Mouse (Mus musculus) megakaryocyte, adult 5-6 weeks (primary cell): ENCODE data around the gene Rpl18. TPM values are rescaled to one million over a fixed set of nuclear protein-coding genes. Genes with fewer than 3 reads are reported as not detected.

Experiments used
- ATAC-seq: 2 replicates; pipeline ENCODE4 v1.8.0; 2016; ENCODE audit warnings: mild to moderate bottlenecking, inconsistent platforms; ENCODE audit not compliant: poor library complexity, severe bottlenecking
- total RNA-seq, 2 experiments: library from RNA; stranded (forward) in 1 of 2; stranded (reverse) in 1 of 2; fragments of 153-499, 151-499 nt in 1 of 2; fragments of 221-1000, 200-1000 nt in 1 of 2; gene quantifications; 2 replicates each; pipeline versions ENCODE4 v1.2.3 to v1.2.4; 2015 to 2017

Gene Rpl18
- total RNA-seq, 2 experiments from 2014 or later: 1,261 to 1,272 TPM

DNA sequence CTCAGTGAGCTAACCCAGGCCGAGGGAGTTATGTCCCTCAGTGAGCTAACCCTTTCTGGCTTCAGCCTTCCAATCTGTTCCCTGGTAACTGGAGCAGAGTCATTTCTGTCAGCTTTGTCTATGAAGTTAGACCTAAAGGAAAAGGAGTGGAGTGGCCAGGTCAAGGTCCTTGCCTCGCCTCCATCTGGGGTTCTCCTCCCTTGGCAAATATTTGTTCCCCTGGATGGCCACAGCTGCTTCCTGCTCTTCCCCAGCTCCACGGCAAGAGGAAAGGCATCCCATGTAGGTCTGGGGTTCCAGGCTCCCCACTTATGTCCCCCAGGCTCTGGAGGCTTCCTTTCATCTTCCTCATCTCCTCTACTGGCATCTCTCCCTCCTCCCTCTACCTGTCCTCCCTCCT lies 12.4 kb downstream of the Rpl18 start:
- ATAC-seq: no peak

DNA sequence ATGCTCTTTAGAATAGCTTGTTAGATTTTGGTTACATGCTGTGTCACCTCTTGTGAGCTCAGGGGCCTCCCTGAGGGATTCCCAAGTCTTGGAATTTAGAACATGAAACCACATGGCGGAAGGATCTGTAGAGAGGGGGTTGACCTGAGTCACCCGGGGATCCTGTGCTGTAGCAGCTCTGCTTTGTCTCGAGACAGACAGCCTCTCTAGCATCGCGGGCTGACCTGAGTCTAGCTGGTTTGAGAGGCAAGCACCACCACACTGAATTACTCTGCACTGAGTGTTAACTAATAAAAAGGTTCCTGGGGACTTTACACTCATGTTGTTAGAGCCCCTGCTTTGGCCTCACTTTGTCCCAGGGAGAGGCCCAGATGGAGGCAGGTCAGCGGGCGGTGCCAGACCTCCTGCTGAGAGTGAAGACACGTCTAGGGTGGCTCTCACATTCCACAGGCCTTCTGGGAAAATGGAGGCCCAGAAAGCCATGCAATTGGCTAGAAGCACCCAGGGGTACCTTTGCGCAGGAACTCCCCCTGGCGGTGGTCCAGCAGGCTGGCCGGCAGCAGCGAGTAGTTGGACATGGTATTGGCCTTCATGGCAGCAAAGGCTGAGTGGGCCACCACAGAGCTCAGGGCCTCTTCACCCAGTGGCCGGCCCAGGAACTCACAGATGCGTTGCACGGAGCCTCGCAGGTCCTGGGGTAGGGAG lies 15.6 kb downstream of the Rpl18 start:
- peak; percentile 80 for ATAC-seq

DNA sequence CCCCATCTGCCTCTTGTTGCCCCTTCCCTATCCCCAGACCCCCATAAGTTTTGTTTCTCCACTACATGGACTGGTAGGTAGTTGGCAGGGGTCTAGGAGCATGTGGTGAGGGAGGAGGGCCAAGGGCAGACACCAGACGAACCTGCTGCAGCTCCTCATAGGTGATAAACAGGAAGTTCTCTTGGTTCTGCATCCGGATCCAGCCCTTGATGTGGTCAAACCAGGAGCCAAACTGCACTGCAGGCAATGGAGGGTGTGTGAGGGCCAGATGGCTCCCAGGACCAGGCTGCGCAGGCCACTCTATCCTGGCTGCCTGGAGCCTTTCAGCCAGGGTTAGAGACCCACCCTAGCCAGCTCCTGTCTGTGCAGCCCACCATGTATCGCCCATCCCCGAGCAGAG lies 18.2 kb downstream of the Rpl18 start:
- peak; percentile 56 for ATAC-seq

DNA sequence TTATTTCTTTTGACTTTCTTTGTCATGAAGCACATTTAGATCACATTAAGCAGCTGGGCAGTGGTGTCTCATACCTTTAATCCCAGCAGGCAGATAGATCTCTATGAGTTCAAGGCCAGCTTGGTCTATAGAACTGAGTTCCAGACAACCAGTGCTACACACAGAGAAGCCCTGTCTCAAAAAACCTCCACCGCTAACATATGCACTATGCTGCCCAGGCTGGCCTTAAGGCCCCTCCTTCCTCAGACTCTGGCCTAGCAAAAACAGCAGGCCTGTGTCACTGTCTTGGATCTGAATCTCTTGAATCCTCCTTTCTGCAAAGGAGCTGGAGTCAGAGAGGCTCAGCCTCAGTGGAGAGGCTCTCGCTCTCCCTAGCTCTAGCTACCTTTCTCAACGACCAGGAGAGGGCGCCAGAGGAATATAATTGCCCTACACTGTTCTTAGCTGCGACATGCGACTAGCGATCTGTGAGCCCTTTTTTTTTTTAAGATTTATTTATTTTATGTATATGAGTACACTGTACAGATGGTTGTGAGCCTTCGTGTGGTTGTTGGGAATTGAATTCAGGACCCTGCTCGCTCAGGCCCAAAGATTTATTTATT lies 24.0 kb downstream of the Rpl18 start:
- peak; percentile 74 for ATAC-seq

DNA sequence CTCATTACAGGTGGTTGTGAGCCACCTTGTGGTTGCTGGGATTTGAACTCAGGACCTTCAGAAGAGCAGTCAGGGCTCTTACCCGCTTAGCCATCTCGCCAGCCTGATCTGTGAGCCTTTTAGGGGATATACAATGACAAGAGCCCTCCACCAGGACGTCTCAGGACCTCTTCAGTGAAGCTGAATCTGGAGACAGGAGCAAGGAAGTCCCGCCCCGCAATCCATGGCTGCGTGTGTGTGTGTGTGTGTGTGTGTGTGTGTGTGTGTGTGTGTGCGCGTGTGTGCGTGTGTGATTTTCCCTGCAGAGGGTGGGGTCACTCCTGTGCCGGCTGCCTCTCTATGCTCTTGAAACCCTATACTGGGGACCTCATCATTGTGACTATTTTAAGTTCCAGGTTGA lies 24.6 kb downstream of the Rpl18 start:
- no peak for ATAC-seq

DNA sequence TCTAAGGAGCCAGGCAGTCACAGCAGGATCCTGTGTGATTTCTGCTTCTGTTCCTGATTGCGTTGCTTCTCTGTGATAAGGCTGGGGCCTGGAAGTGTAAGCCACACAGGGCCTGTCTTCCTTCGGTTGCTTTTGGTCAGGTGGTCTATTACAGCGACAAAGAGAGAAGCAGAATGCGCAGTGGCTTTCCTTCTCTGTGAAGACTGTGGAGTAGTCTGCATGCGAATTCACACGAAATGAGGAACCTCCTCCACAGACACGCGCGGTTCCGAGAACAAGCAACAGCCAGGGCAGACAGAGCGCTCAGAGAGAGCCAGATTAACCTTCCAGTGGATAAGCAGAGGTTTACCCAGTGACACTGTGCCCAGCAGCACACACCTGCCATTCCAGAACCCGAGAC lies 26.1 kb downstream of the Rpl18 start:
- peak; percentile 74 for ATAC-seq

DNA sequence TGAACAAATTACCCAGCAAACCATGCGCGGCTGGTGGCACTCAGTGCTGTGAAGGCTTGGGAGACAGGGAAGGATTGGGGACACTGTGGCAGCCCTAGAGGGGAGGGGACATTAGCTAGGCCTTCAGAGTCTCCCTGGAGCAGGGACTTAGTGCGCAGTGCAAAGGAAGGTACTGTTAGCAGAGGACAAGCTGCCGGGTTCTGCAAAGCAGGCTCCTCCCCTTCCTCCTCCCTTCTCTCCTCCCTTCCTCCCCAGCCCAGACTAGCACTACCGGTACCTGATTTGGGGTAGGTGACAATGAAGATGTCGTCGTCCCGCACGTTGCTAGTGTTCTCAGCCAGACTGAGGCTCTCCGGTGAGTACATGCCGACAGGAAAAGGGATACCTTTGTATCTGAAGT lies 26.5 kb downstream of the Rpl18 start:
- ATAC-seq: peak; percentile 82

DNA sequence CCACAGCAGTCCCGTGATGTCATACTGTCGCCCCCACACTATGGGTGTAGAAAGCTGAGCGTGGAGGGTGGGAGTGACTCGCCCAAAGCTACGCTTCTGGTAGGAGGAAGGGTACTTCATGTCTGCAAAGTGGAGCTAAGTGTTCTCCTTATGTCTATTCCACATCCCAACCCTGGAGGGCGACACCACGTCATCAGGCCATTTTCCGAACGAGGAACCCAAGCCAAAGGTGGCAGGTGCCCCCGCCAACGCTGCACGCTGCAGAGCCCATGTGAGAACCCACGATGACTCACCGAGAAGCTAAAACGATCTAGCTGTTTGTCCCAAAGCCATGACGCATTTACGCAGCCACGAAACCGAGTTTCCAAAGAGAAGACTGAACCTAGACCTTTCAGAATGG lies 27.1 kb downstream of the Rpl18 start:
- peak; percentile 21; the same call in 1 of the 2 replicates for ATAC-seq

DNA sequence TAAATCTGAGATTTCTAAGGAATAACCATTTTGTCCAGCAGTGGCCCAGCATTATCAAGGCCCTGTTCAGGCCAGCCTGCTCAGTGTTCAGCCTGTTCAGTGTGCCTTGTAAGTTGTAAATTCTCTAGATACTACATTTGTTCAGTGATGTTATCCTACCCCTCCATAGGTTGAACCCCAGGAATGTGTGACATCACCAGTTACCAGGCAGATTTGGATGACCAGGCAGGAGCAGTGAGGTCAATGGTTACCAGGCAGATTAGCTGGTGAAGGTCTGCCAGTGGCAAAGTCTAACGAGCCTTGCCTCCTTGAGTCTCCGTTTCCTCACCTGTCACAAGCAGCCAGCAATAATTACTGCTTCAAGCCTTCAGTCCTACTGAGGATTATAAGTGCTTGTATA lies 29.1 kb downstream of the Rpl18 start:
- no peak for ATAC-seq

DNA sequence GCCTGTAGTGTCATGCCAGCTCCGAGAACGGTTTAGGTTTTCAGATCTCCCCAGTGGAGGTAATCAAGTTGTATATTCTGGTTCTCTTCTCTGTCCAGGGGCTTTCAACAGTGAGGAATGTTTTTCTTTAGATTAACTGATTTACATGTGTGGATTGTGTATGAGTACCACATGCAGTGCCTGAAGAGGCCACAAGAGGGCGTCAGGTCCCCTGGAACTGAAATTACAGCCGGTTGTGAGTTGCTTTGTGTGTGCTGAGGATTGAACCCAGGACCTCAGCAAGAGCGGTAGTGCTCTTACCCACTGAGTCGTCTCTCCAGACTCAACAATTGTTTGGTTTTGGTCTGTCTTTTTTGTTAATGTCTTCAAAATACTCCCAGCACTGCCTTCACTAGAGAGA lies 31.3 kb downstream of the Rpl18 start:
- ATAC-seq: no peak

DNA sequence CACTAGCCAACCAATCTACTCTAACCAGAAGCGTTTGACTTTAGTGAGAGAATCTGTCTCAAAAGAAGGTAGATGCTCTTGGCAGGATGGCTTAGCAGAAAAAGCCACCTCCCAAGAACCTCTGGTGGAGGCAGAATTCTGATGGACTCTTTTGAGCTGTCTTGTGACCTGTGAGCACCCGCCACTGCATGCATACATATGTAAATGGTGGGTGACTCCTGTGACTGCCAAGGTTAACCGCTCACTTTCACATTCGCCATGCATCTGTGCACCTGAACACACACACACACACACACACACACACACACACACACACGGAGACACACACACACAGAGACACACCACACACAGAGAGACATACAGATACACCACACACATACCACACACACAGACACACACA lies 32.2 kb downstream of the Rpl18 start:
- no peak for ATAC-seq

DNA sequence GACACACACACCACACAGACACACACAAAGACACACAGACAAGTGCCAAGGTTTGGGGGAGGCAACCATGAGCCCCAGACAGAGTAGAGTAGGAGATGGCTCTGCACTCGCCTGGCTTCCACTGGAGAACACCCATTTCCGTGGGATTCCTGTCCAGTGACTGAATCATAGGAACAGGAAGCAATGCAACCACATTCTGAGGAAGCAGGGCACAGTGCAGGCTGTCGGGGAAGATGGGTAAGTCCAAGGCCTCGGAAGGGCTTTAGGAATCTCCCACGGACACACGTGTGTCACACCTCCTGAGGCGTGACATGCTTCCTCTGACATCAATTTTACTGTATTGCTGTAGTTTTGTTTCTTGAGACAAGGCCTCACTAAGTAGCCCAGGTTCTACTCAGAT lies 32.9 kb downstream of the Rpl18 start:
- ATAC-seq: no peak

DNA sequence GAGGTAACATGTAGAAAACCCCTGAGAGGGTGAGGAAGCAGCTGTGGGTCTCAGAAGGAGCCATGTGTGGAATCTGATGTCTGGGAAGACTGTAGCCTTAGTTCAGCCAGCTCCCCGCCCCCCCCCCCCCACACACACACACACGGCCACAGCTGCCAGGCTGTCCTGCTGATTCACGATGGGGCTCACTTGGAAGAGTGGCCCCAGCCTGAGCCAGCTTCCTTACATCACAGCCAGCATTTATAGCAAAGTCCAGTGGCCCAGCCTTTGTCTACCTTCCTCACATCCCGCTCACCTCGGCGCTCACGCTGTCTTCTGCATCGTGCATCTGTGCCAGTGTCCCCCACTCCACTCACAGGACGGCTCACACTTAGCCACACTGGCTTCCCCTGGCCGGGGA lies 34.1 kb downstream of the Rpl18 start:
- no peak for ATAC-seq

DNA sequence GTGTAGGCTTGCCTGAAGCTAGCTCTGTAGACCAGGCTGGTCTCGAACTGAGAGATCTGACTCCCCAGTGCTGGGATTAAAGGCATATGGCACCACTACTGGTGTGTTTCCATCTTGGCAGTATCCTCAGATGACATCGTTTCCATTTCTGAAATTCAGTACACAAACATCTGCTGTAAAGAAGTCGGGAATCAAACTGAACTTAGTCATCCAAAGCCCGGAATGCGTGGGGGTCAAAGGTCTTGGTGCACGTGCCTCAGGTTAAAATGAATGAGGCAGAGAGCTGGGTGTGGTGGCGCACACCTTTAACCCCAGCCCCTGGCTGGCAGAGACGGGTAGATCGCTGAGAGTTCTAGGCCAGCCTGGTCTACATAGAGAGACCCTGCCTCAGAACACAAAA lies 34.9 kb downstream of the Rpl18 start:
- ATAC-seq: no peak

DNA sequence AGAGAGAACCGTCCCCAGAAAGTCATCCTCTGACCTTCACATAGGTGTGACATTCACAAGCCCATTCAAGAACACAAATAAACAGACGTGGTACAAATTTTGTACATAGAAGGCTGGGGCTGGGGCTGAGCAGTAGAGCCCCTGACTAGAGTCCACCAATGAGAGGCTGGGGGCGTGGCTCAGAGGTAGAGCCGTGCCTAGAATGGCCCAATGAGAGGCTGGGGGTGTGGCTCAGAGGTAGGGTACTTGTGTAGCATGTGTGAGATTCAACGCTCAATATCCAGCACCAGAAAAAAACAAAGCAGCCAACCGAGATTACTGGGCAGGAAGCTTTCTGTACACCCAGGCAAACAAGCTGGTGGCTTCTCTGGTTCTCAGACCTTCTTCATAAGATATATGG lies 40.4 kb downstream of the Rpl18 start:
- no peak for ATAC-seq

DNA sequence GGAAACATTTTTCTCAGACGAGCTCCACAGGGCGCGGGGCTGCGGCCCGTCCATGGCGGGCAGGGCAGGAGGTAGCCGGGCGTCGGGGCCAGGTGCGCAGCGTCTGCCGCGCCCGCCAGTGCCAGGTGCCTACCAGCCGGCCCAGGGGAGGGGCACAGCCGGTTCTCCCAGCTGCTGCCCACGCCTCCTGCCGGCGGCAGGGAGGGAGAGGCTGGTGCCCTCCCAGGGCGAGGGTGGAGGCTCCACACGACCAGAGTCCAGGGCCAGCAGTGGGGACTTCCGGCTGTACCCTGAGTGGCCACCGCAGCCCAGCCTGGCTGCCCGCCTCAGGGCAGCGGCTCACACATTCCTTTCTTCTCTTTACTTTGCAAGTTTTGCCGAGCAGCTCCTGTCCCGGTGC lies 44.1 kb downstream of the Rpl18 start:
- no peak for ATAC-seq

DNA sequence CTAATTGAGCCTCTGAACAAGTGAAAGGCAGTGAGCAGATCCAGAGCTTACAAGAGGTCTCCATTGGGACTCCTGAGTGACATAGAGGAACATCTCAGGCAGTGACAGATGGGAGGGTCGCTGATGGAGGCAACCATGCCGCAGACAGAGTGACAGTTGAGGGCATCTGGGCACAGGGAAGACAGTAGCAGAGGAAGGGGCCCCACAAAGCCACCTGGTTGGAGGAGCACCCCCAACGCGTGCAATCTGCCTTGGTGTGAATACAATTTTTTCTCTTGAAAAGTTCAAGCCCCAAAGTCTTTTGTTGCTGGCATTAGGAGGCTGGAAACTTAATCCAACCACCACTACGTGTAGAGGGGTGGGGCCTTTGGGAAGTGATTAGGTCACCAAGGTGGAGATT lies 44.9 kb downstream of the Rpl18 start:
- no peak for ATAC-seq

DNA sequence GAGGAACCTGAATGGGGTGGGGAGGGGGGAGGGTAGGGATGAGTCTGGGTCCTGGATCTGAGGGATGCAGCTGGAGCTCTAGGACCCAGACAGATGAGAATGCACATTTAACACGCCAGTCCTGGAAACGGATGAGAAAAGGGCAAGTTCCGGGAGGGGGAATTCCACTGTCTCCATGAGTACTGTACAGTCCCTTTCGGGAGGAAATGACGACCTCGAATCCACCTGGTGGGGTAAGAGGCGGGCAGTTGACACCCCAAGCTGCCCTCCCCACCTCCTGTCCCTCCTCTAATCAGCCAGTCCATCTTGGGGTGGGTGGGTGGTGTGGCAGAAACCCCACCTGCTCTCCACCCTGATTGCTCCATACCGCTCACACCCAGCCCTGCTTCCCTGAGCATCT lies 50.7 kb downstream of the Rpl18 start:
- ATAC-seq: no peak

DNA sequence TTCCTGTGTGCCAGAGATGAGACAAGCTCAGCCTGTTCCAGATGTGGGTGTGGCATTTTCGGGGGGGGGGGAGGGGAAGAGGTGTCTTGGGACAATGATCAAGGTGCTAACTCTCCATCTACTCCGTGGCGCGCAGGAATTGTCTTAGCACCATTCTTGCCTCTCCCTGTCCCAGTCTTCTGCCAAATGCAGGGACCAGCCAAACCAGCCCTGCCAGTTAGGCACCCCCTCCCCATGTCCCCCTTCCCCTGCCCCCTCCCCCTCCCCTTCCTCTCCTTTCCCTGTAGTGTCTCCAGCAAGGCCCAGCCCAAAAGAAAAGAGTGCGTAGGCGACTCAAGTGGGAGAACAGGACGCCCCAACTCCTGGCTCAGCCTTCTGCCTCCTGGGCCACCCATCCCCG lies 51.5 kb downstream of the Rpl18 start:
- no peak for ATAC-seq

DNA sequence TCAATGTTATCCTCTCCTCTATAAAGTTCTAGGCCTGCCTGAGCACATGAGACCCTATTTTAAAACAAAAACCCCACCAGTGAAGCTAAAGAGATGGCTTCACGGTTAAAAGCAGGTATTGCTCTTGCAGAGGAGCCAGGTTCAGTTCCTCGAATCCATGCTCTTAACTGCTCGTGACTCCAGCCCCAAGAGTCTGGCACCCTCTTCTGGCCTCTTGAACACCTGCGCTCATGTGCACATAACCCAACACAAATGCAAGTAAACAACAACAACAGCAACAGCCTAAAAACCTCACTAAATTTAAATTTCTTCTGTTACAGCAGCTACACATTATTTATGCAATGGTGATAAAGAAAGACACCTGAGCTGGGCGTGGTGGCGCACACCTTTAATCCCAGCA lies 52.2 kb downstream of the Rpl18 start:
- no peak for ATAC-seq
